Mouse (Mus musculus) bone marrow, adult 2 months (tissue): ENCODE data around the gene Arfip1.

Source experiments
- CTCF ChIP-seq: fragments of 200-500 bp; IDR thresholded peaks from 2 replicates; pipeline ENCODE4 v1.5.1; 2011; ENCODE audit warnings: low read length, control low read depth; ENCODE audit not compliant: control insufficient read depth, insufficient read depth
- POLR2A ChIP-seq: fragments of 200-500 bp; IDR thresholded peaks from 2 replicates; pipeline ENCODE4 v1.6.1; 2011; ENCODE audit warnings: low read depth, mild to moderate bottlenecking, control low read depth, low read length, borderline replicate concordance; ENCODE audit not compliant: control insufficient read depth

- TF ChIP-seq CTCF, result no peak
- TF ChIP-seq POLR2A, result no peak
Observed at GRCm38 (mm10) chr3:84468111-84468453, 114.3 kb downstream of the Arfip1 start.
